Mouse (Mus musculus) MN1 (cell line): ENCODE measurements around the gene Odf3b.

Source experiments
- DNase-seq: peaks from one replicate; pipeline ENCODE4 v3.0.0-alpha.2; 2016; ENCODE audit warnings: low spot score

Gene Odf3b

DNA sequence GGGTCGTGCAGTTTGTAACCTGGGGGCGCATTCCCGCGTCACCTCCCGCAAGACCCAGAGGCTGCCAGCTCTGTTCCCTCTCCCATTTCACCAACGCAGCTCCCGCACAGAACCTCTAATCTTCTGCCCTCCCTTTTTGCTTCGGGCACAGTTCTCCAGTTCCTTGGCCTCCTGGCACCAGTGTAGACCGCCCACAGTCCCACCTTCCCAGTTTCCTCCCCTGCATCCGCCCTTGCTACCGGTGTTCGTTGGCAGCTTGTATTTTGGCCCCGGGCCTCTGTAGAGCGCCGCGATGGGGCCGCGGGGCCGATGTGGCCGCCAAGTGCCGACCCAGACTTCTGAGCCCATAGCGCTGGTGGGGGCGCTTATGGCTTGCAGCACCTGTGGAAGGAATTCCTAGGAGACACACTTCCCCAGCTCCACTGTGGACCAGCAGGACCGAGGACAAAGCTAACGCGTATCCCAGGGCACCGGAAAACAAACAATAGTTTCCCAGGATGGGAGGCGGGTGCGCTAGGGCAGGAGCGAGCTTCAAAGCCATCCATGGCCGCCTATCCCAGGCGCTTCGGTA lies at the start of gene Odf3b:
Gene Odf3b, minus strand, starts transcription at position 452 of the 571 bp plus-strand sequence.
- DNase-seq = no peak

DNA sequence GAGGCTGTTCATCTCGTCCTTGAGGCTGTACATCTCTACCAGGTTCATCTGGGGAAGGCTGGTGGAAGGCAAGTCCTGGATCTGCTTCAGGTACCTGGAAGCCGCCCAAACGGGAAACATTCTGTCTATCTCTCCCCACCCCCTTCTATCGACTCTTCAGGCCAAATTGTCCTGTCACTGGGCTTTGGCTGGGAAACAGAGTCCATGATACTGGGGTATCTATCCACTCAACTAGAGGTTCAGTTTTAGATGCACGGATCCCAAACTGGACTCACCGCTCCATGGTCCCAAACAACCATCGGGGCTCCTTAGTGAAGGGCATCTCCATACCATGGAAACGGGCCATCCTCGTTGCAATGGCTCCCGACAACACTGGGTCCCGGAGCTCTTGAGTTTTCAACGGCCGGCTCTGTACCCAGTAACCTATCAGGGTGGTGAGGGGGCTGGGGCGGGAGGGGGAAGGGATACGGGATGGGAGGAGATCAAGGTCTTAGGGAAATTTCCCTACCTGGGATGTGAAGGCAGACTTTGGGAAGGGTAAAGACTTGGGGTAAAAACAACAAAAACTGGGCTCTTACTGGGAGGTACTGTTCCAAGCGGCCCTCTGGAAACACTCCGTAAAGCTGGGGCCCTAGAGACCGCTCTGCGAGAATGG lies 49.2 kb upstream of the Odf3b start:
- DNase-seq = no peak

DNA sequence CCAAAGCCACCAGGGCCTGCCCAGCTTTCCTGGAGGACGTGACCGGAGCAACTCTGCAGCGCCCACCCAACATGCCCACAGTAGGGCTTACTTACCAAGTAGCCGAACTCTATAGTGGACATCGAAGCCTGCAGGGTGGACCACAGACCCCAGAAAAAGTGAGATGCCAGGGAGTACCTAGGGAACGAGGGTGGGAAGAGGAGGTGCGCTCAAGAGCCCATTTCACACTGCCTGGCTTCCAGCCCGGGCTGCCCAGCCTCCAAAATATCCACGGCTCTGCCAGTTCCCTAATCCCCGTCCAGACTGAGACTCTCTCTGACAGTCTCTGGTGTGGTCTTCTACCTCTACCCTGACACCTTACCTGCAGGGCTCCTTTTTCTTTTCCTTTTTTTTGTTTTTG lies 47.6 kb upstream of the Odf3b start:
- DNase-seq = no peak

DNA sequence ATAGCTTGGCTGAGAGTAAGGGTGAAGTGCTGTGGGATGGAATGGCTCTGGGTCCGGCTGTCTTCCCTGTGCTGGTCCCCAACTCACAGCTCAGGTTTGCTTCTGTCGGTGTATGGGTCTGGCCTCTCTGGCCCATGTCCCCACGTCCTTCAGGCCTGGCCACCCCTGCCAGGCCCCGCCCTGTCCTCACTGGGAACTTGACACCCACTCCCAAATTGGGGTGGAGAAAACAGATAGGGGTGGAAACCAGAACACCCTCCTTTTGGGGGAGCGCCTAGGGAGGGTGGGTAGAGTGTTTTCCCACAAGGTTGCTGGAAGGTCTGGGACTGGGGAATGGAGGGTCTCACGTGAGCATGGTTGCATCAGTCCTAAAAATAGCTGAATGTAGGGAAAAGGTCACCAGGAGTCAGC lies 46.6 kb upstream of the Odf3b start, which contains the start of gene Cpt1b:
Gene Cpt1b, minus strand, starts transcription at position 153 of the 411 bp plus-strand sequence.
- no peak for DNase-seq

DNA sequence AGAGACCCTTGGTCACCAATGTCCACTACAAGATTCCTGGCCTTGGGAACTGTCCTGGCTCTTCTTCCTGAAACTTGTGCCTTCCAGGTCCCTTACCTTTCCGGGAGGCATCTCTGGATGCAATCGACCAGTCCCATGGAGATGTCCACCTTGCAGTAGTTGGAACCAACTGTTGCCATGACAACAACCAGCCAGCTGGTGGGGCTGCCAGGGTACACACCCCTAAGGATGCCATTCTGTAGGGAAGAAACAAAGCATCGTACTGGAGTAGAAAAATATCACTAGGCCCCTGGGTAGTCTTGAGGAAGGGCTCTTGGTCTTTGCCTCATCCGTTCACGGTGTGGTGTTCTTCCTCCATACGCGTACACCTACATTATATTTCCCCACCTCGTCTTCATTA lies 45.5 kb upstream of the Odf3b start:
- DNase-seq = no peak

DNA sequence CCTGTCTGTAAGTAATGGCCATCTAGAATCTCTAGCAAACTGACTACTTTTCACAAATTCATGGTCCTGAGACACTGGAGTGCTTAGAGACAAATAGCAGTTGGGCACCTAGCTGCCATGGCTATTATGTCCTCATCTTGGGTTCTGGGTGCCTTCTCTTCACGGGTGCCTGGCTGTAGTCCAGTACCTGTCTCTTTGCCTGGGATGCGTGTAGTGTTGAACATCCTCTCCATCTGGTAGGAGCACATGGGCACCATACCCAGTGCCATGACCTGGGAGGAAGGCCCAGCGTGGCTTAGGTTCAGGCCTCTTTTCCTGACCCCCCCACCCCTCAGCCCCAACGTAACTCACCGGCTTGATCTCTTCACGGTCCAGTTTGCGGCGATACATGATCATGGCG lies 42.9 kb upstream of the Odf3b start:
- DNase-seq = no peak

DNA sequence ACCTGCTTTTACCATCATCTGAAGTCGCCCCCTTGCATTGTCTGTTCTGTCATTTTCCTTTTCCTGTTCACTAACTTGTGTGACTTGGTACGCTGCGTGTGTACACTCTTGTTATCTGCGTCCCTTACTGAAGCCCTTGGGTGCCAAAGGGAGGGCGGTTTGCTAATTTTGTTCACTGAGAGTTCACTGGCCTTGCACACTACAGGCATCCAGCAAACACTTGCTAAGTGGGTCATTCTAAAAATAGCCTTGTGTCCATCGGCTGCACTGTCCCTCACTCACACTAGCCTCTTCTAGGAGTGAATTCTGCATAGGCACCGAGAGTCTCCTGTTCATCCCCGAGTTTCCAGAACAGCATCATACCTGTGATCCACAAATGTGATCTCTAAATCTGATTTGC lies 36.2 kb upstream of the Odf3b start:
- DNase-seq = no peak

DNA sequence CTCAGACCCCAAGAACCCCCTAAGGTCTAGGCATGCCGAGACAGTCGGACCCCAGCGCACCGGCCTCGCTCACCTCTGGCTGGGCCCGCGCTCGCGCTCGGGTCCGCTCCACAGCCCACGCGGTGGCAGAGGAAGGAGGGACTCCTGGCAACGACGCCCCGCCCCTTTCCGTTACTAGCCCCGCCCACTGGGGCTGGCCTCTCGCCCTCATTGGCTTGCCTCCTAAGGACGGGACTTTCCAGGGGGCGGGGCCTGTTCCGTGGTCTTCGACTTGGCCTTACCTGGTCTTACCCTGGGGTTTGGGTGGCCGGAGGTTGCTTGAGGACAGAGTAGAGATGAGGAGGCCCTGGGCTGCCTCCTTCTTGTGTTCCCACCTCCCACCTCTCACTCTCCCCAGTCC lies 31.0 kb upstream of the Odf3b start, which contains the start of gene Syce3:
Gene Syce3, minus strand, starts transcription at position 386 of the 400 bp plus-strand sequence.
- DNase-seq = no peak

DNA sequence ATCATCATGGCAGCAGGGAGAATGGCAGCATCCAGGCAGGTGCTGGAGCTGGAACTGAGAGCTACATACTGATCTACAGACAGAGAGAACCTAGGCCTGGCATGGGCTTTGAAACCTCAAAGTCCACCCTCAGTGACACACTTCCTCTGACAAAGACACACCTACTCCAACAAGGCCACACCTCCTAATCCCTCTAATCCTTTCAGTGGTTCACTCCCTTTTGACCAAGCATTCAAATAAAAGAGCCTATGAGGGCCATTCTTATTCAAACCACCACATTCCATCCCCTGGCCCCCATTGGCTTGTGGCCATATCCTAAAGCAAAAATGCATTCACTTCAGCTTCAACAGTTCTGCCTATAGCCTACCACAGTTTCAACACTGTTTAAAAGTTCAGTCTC lies 27.6 kb upstream of the Odf3b start:
- no peak for DNase-seq

DNA sequence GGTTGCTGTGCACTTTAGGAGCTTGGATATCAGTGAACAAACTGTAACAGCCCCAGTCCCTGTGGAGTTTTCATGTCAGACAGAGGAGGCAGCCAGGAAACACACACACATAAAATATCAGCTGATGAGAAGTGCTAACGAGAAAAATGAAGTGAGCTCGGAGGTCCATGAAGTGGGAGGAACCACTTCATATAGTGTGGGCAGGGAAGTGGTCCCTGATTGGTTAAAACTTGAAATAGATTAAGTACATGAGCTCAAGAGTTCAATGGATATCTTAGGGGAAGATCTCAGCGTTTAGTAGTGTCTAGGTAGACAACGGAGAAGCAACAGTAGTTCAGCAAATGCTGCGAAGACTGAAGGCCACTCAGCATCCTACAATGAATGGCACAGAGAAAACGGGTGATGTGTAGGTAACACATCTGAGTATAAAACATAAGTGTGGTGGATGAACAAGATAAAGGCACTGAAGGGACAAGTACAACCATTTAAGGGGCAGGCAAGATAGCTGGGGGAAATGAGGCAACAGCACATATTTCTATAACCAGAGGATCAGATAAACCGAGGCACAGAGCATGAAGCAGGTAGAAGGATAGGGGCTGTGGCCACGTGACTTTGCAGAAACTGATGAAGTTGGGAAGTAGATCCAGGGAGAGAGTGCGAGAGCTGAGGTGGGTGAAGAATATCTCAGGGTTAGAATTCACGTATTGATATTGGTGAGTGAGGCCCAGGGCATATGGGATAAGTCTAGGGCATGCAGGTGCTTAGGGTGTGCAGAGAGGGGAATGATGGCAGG lies 25.9 kb upstream of the Odf3b start:
- no peak for DNase-seq

DNA sequence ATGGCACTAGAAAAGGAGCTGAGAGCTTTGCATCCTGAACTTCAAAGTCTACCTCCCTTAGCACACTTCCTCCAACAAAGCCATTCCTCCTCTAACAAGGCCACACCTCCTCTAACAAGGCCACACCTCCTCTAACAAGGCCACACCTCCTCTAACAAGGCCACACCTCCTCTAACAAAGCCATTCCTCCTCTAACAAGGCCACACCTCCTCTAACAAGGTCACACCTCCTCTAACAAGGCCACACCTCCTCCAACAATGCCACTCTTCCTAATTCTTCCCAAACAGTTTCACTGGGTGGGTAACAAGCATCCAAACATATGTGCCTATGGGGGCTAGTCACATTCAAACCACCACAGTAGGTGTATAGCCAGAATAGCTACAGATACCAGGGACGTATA lies 23.4 kb upstream of the Odf3b start:
- no peak for DNase-seq

DNA sequence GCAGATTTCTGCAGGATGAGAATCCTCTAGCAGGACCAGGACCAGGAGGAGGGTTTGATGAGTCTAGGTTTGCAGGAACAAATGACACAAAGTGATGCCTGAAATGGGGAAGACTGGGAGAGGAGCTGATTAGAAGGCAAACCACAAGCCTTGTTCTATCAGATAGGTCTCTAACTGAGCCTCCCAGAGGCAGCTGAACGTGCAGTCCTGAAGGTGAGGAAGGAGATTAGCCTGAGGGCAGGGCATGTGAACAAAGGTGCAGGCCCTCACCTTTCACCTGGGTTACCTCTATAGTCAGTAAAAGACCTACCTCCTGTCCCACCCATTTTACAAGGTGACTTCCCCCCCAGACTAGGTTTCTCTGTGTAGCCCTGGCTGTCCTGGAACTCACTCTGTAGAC lies 20.6 kb upstream of the Odf3b start:
- DNase-seq = no peak

DNA sequence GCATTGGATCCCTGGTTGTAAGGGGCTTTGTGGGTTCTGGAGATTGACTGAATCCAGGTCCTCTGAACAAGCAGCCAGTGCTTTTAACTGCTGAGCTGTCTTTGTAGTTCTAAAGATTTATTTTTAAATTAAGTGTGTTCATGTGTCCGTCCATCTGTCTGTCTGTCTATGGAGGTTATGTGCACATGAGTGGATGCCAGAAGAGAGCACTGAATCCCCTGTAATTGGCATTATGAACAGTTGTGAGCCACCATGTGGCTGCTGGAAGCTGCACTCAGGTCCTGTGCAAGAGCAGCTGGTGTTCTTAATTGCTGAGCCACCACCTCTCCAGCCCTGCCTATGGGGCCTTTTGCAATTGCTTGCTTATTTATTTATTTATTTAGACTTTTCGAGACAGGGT lies 19.1 kb upstream of the Odf3b start:
- DNase-seq = no peak

DNA sequence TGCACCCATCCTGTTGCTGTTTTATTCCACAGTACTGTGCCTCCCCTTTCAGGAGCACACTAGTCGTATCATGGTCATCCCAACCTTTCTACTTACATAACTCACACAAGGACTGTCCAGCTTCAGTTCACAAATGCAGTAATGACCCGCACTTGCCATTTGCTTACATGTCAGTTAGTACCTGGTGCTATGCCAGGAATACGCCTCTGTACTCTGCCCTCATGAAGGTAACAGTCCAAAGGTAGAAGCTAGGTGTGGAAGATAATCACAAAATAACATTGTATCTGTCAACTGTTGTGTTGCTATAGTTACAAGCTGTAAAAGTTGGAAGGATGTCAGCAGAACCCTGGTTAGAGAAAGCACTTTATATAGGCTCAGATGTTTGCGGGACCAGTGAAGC lies 17.8 kb upstream of the Odf3b start:
- no peak for DNase-seq

DNA sequence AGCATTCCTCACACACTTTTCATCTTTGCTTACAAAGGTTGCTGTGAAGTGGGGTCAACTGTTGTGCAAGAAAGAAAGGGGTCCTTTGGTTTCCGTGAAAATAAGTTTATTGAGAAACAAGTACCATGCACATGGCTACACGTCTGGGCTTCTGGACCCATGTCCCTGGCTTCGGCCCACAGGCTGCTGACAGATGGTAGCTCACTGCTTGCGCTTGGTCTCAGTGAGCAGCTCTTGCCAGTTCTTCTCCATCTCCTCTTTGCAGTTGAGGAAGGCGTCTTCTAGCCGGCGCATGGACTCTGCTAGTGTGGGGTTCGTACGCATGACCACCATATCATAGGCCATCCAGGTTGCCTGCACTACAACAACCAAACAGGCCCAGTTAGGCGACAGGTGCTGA lies 11.0 kb upstream of the Odf3b start:
- no peak for DNase-seq

DNA sequence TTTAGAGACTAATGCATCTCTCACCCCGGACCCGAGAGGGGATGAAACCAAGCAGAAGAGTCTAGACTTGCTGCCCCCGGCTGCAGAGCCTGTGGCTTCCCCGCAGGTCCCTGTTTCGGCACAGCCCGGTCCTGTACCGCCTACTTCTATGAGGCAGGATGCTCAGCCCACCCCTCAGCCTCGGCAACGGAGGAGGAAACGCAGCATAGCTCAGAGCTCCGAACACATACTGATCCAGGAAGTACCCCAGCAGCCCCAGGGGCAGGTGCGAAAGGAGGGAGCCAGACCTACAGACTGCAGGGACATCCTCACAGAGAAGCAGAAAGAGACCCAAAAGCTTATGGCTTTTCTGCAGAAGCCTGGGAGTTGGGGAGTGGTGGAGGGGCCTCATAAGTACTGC lies 8.0 kb upstream of the Odf3b start:
- DNase-seq = no peak

DNA sequence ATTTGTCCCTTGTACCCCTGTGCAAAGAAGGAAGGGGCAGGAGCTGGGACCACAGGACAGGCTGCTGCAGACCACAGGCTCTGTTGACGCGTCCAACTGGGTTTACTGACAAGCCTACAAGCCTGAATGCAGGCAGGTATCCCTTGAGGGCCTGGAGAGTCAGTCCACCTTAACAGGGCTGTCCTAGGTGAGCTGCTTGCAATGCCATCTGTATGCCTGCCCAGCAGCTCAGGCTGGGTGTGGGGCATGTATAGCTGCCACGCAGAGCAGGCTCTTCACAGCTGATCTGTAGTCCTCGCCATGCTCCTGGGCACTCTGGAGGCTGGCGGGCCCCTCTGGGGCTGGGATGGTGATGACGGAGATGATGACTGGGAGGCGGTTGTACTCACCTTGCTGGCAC lies 5.5 kb upstream of the Odf3b start, which contains the start of gene Klhdc7b:
Gene Klhdc7b, plus strand, starts transcription at position 301 of the 400 bp plus-strand sequence.
- no peak for DNase-seq

DNA sequence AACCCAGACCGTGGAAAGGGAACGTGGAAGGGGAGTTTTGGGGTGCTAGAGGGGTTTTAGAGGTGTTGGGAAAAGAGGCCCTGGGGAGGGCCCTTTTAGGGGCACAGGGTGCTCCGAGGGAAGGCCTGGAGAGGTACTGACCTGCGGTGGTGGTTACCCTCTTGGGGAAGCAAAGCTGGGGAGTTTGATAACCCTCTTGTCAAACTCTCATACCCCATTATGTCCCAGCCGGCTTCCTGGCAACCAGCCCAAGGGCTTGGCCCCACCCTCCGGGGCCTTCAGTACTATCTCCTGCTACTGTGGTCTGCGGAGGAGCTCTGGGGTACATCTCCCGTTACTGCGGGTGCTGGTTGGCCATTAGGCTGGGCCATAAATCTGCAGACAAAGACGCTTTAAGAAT lies 347 bp upstream of the Odf3b start:
- no peak for DNase-seq

DNA sequence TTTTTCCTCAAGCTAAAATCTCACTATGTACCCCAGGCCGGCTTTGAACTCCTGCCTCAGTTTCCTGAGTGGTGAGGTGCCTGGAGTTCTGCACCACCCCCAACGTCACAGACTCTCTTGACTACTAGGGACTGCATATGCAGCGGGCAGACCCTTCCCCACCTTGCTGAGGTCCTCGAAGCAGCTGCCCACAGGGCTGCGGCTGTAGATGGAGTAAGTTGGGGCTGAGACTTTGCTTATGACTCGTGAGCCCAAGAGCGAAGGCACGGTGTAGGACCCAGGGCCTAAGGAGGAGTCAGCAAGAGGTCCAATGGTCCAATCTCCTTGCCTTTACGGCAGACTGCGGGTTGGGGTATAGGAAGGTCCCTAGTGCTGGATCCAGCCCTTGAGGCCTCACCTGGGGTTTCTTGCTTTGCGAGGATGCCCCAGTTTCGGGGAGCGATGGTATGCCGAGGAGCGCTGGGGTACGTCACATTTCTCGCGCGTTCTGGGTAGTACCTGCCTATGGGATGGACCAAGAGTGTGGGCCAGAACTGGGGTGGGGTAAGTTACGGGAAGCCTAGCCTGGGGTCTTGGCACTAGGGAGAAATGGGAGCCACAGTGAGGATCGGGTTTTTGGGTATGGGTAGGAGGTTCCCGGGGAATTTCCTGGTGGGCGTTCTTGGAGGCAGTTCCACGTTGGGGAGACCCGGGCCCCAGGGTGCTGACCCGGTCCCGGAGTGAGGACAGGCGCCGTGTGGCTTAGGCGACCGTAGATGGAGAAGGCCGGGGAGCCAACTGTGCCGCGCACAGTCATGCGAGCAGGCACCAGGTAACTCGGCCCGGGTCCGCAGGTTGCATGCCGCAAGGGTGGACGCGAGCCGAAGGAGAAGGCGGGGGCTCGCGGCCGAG lies 899 bp downstream of the Odf3b start:
- DNase-seq = no peak

DNA sequence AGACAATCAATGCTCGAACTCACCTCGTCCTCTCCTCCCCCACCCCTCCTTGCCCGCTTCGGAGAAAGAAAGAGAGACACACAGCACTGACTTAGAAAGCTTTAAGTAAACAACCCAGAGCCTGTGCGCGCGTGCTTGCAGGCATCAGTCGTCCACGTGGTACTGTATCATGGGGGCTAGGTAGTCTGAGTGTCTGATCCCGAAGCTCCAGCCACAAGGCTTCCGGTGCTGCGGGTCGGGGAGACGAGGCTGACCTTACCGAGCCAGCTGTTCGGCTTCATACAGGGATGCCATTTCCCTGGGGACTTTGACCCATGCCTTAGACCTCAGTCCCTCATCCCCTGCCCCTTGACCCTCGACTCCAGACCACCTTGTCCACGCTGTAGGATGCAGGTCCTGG lies 1.7 kb downstream of the Odf3b start:
- no peak for DNase-seq

DNA sequence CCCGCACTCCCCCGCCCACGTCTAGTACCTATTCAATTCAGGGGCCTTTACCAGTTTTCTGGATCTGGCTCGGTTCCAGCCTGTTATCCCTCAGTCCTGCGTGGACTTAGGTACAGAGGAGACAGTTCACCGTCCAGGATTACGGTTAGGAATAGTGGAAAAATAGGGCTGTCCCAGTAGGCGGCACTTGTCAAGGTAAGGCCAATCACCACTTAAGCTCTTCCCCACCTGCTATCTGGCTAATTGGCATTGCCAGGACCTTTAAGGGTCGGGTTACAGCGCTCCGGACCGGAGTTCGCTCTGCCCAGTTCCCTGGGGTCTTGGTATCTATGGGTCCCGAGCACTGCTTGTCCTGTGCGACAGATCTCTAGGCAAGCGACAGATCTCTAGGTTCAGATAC lies 2.1 kb downstream of the Odf3b start, which contains the start of gene Tymp:
Gene Tymp, minus strand, starts transcription at position 83 of the 400 bp plus-strand sequence.
- DNase-seq = no peak

DNA sequence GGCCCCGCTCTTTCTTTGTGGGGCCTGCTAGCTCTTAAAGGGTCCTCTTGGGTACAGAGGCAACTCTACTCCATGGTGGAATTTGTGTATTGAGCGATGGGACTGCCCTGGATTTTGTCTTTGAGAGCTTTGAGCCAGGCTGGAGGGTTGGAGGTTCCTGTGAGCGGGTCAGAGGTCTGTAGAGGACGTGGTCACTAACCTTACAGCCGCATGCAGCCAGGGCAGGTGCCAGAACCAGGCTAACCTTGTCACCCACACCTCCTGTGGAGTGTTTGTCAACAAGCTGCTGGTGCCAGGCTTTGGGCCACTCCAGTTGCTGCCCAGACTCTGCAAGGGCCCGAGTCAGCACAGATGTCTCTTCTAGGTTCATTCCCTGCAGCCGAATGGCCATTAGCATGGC lies 3.0 kb downstream of the Odf3b start:
- no peak for DNase-seq
